Mouse (Mus musculus) regulatory T cell (primary cell): Measurements from ENCODE around the gene Steap1.

Source experiments
- in situ Hi-C: fragments of 300-600 bp; cut with MboI, MseI; formaldehyde crosslinking; loops from one replicate; pipeline ENCODE4 v1.15.1; 2025; ENCODE audit warnings: high pct_unique_total_duplicates

The Steap1 gene

GRCm38 (mm10) chr5:5748866-5749682, at the start of gene Steap1:
Steap1 (minus strand) TSS chr5:5749326.
- in situ Hi-C loops = no loop called here

GRCm38 (mm10) chr5:5787106-5787505, 38.0 kb upstream of the Steap1 start:
- in situ Hi-C loops = no loop called here

GRCm38 (mm10) chr5:5756392-5757019, 7.4 kb upstream of the Steap1 start:
- in situ Hi-C loops = no loop called here

GRCm38 (mm10) chr5:5755039-5755438, 5.9 kb upstream of the Steap1 start:
- in situ Hi-C loops = no loop called here

GRCm38 (mm10) chr5:5749772-5750222, 671 bp upstream of the Steap1 start:
- in situ Hi-C loops = loop anchor here (5.0 kb wide), 1 partner anchor 252 kb away; no protein-coding TSS in a partner anchor

GRCm38 (mm10) chr5:5734445-5734844, 14.7 kb downstream of the Steap1 start:
- in situ Hi-C loops = no loop called here

- in situ Hi-C loops = no loop called here
Observed at GRCm38 (mm10) chr5:5732858-5733257, 16.3 kb downstream of the Steap1 start.

- in situ Hi-C loops = no loop called here
Observed at GRCm38 (mm10) chr5:5732208-5732607, 16.9 kb downstream of the Steap1 start.

GRCm38 (mm10) chr5:5729904-5730303, 19.2 kb downstream of the Steap1 start:
- in situ Hi-C loops = no loop called here

GRCm38 (mm10) chr5:5722217-5722616, 26.9 kb downstream of the Steap1 start:
- in situ Hi-C loops = no loop called here

- in situ Hi-C loops = no loop called here
Observed at GRCm38 (mm10) chr5:5711032-5711431, 38.1 kb downstream of the Steap1 start.

GRCm38 (mm10) chr5:5707341-5708278, 41.5 kb downstream of the Steap1 start:
- in situ Hi-C loops = no loop called here

GRCm38 (mm10) chr5:5705019-5705418, 44.1 kb downstream of the Steap1 start:
- in situ Hi-C loops = no loop called here

GRCm38 (mm10) chr5:5700386-5700785, 48.7 kb downstream of the Steap1 start:
- in situ Hi-C loops = no loop called here

- in situ Hi-C loops = no loop called here
Observed at GRCm38 (mm10) chr5:5698830-5699229, 50.3 kb downstream of the Steap1 start.

- in situ Hi-C loops = no loop called here
Observed at GRCm38 (mm10) chr5:5695401-5695942, 53.7 kb downstream of the Steap1 start.

GRCm38 (mm10) chr5:5693956-5694653, 55.0 kb downstream of the Steap1 start, which contains the start of gene Steap2:
Steap2 (minus strand) TSS chr5:5694578.
- in situ Hi-C loops = no loop called here

GRCm38 (mm10) chr5:5693541-5693955, 55.6 kb downstream of the Steap1 start:
- in situ Hi-C loops = no loop called here

- in situ Hi-C loops = no loop called here
Observed at GRCm38 (mm10) chr5:5692167-5692738, 56.9 kb downstream of the Steap1 start.

- in situ Hi-C loops = no loop called here
Observed at GRCm38 (mm10) chr5:5688945-5689540, 60.1 kb downstream of the Steap1 start.
